Mouse (Mus musculus): ENCODE data around the gene Steap3. TPM values are rescaled to one million over a fixed set of nuclear protein-coding genes. Genes with fewer than 3 reads are reported as not detected.

The Steap3 gene
- total and polyA plus RNA-seq, 2 experiments = 7.5 to 33.3 TPM

GRCm38 (mm10) chr1:120146994-120147393 is 125.5 kb downstream of the Steap3 start:
- H3K9ac ChIP-seq (ENCODE audit: low read depth, low read length) = no peak overlapping the region
- H3K27me3 ChIP-seq (ENCODE audit: control insufficient read depth, insufficient read depth, low read length) = no peaks in the 10 kb centered on the region
- TF ChIP-seq POLR2A (IDR thresholded peaks at IDR 0.05; ENCODE audit: extremely low read depth, insufficient read depth, low read length) (no peak), CTCF (IDR thresholded peaks at IDR 0.05; ENCODE audit: low read depth, low read length) (no peak)
- H3K4me1 ChIP-seq (ENCODE audit: control insufficient read depth, insufficient read depth, low read length) = no peaks in the 10 kb centered on the region
- H3K36me3 ChIP-seq (ENCODE audit: control insufficient read depth, insufficient read depth, low read length) = no peaks in the 10 kb centered on the region
- DNase-seq (ENCODE audit: extremely low read depth, low read depth, low spot score) = peak; percentile 60
- no peak overlapping the region for H3K27ac ChIP-seq (replicated peaks; ENCODE audit: insufficient read depth, low read depth, low read length)
- no peaks in the 10 kb centered on the region for H3K79me2 ChIP-seq (ENCODE audit: control insufficient read depth, insufficient read depth, low read length)
- H3K4me3 ChIP-seq (ENCODE audit: insufficient read depth, low read depth, low read length) = no peak overlapping the region

- WGBS = 88% methylated on average over 8 of the region's 8 CpGs
- H3K27ac ChIP-seq (replicated peaks; ENCODE audit: insufficient read depth, low read depth, low read length) = no peak overlapping the region
- no peaks in the 10 kb centered on the region for H3K36me3 ChIP-seq (ENCODE audit: control insufficient read depth, insufficient read depth, low read length)
- no peaks in the 10 kb centered on the region for H3K27me3 ChIP-seq (ENCODE audit: control insufficient read depth, insufficient read depth, low read length)
- TF ChIP-seq POLR2A (IDR thresholded peaks at IDR 0.05; ENCODE audit: extremely low read depth, insufficient read depth, low read length) (no peak), CTCF (IDR thresholded peaks at IDR 0.05; ENCODE audit: low read depth, low read length) (no peak)
- no peak overlapping the region for H3K9ac ChIP-seq (ENCODE audit: low read depth, low read length)
- H3K4me3 ChIP-seq (ENCODE audit: insufficient read depth, low read depth, low read length) = no peak overlapping the region
- no peaks in the 10 kb centered on the region for H3K4me1 ChIP-seq (ENCODE audit: control insufficient read depth, insufficient read depth, low read length)
- no peaks in the 10 kb centered on the region for H3K79me2 ChIP-seq (ENCODE audit: control insufficient read depth, insufficient read depth, low read length)
- no peak for DNase-seq (ENCODE audit: extremely low read depth, low read depth, low spot score)
These were observed 126.8 kb downstream of the Steap3 start for GRCm38 (mm10) chr1:120145527-120146216.

- no peaks in the 10 kb centered on the region for H3K36me3 ChIP-seq (ENCODE audit: control insufficient read depth, insufficient read depth, low read length)
- H3K27ac ChIP-seq (replicated peaks; ENCODE audit: insufficient read depth, low read depth, low read length) = no peak overlapping the region
- peak; percentile 56 for DNase-seq (ENCODE audit: extremely low read depth, low read depth, low spot score)
- no peaks in the 10 kb centered on the region for H3K79me2 ChIP-seq (ENCODE audit: control insufficient read depth, insufficient read depth, low read length)
- 46% methylated on average over 5 of the region's 5 CpGs for WGBS
- no peaks in the 10 kb centered on the region for H3K4me1 ChIP-seq (ENCODE audit: control insufficient read depth, insufficient read depth, low read length)
- TF ChIP-seq POLR2A (IDR thresholded peaks at IDR 0.05; ENCODE audit: extremely low read depth, insufficient read depth, low read length) (no peak), CTCF (IDR thresholded peaks at IDR 0.05; ENCODE audit: low read depth, low read length) (no peak)
- H3K4me3 ChIP-seq (ENCODE audit: insufficient read depth, low read depth, low read length) = no peak overlapping the region
- H3K27me3 ChIP-seq (ENCODE audit: control insufficient read depth, insufficient read depth, low read length) = no peaks in the 10 kb centered on the region
- no peak overlapping the region for H3K9ac ChIP-seq (ENCODE audit: low read depth, low read length)
These were observed 130.0 kb downstream of the Steap3 start for GRCm38 (mm10) chr1:120142551-120142950.

Other genes with a start within 250 kb of the Steap3 start
- gene Tmem37, start 198.6 kb downstream of the Steap3 start, total RNA-seq (2014; rRNA removed) = 64.9 and 96.5 TPM in 2 replicates
- 172 and 299 TPM in 2 replicates for gene Tmem37, start 198.6 kb downstream of the Steap3 start, polyA plus RNA-seq (2012; rRNA removed)
- 1,543 and 1,850 TPM in 2 replicates for gene Dbi, start 151.6 kb downstream of the Steap3 start, total RNA-seq (2014; rRNA removed)
- gene Dbi, start 151.6 kb downstream of the Steap3 start, polyA plus RNA-seq (2012; rRNA removed) = 1,631 and 1,632 TPM in 2 replicates
- gene 3110009E18Rik, start 151.5 kb downstream of the Steap3 start, total RNA-seq (2014; rRNA removed) = 1.3 and 1.4 TPM in 2 replicates
- 0.61 and 0.65 TPM in 2 replicates for gene 3110009E18Rik, start 151.5 kb downstream of the Steap3 start, polyA plus RNA-seq (2012; rRNA removed)
- gene C1ql2, start 67.9 kb upstream of the Steap3 start, total RNA-seq (2014; rRNA removed) = not detected in 2 replicates
- not detected in 2 replicates for gene C1ql2, start 67.9 kb upstream of the Steap3 start, polyA plus RNA-seq (2012; rRNA removed)
- gene Marco, start 232.3 kb upstream of the Steap3 start, total RNA-seq (2014; rRNA removed) = 6.2 and 8.6 TPM in 2 replicates
- gene Marco, start 232.3 kb upstream of the Steap3 start, polyA plus RNA-seq (2012; rRNA removed) = 0.57 and 1.4 TPM in 2 replicates

Data from liver, adult 2 months (tissue).